Mouse (Mus musculus) retina, embryonic 14.5 days (tissue): ENCODE measurements around the gene Ufc1.

Source experiments
- DNase-seq: peaks from one replicate; pipeline ENCODE4 v3.0.0-alpha.2; 2015; ENCODE audit warnings: low spot score

The Ufc1 gene

DNA sequence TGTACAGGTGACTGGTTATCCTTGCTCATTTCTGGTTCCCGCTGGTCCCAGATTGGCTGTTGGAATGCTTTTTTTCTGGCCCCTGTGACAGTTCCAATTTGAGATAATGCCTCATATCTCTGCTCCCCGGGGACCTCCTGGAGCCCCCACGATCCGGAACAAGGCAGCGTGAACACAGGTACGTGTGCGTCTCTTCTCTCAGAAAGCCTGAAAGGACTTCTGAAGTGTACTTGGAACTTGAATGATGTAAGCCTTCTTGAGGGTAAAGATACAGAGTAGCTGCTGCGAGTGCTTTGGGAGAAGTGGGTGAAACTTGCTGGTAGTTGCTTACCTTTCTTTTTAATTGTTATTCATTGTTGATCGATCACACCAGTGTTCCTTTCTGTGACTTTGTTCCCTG is 23.6 kb downstream of the Ufc1 start:
- no peak for DNase-seq

DNA sequence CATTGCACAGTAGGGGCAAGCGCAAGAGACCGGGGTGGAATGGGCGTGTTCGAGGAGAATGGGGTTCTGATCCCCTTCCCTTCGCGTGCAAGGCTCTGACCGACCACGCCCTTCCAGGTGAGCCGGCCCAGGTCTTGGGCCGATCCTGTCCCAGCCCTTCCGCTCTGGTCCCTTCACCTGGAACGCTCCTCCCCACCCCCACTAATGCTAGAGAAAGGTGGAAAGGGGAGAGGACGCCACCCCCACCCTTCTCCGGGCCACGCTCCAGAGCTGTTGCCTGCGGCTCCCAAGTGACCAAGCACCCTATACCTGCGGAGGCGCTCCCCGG is 24.3 kb downstream of the Ufc1 start:
- no peak for DNase-seq

DNA sequence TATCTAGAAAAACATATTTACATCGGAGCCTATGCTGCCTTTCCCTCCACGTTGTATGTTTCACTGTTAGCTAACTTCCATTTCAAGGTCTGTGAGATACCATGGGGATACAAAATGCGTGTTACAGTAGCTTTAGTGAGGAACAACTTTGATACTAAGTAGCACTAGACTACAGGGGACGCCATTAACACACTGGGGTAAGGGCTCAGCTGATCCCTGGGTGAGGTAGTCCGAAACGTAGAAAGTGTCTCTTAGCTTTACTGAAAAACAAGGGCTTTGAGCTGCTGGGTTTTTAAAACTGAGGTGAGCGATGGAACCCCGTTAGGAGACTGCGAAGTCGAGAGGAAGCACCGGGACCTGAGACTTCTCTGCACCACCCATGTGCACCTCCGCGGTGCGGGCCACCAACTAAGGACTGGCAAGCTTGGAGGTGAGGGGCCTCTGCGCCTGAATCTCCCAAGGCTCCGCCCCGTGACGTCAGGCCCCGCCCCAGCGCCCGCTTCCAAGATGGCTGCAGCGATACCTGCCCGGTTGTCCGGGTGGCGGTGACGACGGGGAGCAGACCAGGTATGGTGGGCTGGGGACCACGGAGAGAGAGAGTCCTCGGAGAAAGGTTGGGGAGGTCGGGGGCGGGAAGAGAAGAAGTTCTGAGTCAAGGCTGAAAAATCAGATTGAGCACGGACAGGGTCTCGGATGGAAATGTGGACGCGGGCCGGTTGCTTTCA is 24.8 kb downstream of the Ufc1 start, which contains the start of gene B4galt3:
Gene B4galt3 (plus strand): TSS at position 481 of the 725 bp plus-strand sequence.
- DNase-seq, result peak; percentile 95

DNA sequence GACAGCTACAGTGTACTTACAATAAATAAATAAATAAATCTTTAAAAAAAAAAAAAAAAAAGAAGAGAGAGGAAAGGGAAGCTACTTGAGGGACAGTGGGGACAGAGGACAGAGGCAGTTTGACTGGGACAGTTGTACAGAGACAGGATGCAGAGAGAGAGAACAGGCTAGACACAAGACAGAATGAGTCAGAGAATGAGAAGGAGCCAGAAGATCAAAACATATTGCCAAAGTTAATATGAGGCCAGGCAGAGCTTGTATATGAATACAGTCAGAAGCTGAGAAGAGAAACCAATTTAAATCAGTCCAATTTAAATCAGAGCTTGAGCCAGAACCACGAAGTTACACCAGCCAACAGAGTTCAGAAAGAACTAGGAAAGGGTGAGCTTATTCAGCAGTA is 26.5 kb downstream of the Ufc1 start:
- DNase-seq, result no peak

GRCm38 (mm10) chr1:171265971-171266744 is 28.7 kb downstream of the Ufc1 start:
- no peak for DNase-seq

GRCm38 (mm10) chr1:171263666-171264461 is 31.0 kb downstream of the Ufc1 start:
- no peak for DNase-seq

DNA sequence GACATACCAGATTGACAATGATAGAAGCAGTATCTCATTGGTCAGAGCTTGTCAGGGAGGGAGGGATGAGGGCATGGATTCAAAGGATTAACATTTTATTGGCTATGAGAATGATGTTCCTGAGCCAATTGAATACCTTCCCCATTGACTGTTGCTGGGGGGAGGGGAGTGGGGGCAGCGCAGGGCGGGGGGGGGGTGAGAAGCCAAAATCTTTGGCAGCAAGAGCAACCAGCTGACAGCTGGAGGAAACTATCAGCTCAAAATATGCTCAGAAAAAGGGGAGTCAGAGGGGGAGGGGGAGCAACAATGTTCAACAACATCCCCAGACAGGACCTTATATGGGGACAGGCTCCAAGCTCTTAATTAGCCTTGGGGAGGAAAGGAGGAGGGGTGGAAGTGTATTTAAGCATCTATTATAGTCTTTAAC is 31.6 kb downstream of the Ufc1 start:
- peak; percentile 64 for DNase-seq

GRCm38 (mm10) chr1:171262594-171263130 is 32.2 kb downstream of the Ufc1 start:
- DNase-seq, result peak; percentile 29

DNA sequence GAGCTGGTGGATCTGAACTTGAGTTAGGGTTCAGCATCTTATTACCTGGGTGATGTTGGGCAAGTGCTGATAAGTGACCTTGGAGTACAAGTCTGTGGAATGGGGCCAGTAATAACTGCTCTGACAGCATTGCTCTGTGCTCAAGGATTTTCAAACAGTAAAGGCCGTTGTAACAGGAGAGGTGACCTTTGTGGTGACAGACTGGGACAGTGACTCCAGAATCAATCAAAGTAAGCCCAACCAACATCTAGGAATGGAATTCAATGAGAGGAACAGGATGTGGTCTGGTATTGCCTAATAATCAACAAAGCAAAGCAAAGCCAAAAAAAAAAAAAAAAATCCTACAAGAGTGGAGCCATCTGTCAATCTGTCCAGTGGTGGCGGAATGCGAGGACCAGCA is 34.5 kb downstream of the Ufc1 start:
- DNase-seq, result no peak

DNA sequence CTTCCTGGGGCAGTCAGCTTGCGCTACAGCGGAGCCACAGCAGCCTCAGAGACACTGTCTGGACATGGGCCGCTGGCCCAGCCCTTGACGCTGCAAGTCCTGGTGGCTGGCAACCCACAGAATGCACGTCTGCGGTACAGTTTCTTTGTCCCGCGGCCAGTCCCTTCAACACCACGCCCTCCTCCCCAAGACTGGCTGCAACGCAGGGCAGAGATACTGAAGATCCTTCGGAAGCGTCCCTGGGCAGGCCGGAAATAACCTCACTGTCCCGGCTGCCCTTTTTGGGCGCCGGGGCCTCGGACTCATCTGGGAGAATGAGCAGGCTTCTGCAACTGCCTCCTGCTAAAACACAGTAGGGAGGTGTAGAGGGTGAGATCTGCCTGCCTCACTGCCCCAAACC is 35.9 kb downstream of the Ufc1 start:
- DNase-seq, result no peak

DNA sequence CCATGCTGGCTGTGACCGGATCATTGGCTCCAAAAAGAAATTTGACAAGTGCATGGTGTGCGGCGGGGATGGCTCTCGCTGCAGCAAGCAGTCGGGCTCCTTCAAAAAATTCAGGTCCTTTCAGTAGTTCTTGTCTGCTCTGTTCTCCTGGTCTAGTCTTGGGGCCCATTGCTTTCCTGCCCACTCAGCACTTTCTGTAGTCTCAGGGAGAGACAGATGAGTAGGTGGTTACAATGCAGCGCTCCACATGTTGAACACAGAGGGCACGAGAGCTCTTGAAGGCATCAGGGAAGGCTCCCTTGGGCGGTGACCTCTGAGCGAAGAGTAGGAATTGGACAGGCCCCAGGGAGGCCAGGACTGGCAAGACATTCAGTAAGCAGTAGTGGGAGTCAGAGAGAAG is 37.0 kb downstream of the Ufc1 start:
- DNase-seq, result no peak

DNA sequence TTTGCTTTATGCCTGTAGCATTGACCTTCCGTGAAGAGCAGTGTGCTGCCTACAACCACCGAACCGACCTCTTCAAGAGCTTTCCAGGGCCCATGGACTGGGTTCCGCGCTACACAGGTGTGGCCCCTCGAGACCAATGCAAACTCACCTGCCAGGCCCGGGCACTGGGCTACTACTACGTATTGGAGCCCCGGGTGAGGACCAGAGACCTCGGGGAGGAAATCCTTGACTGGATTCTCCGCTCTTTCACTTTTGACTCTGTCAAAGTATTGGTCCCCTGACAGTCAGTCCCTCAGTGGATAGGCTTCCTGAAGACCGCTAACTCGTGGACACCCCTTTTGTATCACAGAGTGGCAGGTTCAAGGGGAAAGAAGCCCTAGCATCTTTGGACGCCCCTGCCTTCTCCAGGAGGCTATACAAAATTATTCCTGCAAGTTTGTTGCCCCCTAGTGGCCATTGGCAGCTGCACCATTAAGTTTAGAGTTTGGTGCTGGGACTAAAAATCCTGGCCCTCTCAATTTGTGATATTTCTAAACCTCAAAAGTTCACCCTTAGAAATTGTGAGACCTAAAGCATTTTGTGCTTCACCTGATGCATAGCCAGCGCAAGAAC is 37.8 kb downstream of the Ufc1 start:
- peak; percentile 91 for DNase-seq

DNA sequence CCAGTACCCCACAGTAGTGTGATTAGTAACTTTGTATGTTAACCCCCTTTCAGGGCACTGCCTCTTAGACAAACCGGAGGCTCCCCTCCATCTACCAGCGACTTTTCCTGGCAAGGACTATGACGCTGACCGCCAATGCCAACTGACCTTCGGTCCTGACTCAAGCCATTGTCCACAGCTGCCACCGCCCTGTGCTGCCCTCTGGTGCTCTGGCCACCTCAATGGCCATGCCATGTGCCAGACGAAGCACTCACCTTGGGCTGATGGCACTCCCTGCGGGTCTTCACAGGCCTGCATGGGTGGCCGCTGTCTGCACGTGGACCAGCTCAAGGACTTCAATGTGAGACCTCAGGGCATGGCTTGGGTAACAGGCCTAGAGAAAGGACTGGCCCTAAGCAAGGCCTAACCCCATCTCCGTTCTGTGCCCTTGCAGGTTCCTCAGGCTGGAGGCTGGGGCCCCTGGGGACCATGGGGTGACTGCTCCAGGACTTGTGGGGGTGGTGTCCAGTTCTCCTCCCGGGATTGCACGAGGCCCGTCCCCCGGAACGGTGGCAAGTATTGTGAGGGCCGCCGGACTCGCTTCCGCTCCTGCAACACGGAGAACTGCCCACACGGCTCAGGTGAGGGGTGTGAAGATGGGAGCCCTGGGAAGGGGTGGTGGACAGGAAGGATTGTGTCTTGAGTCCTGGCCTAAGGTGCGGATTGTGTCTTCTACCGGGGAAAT is 38.6 kb downstream of the Ufc1 start:
- no peak for DNase-seq

GRCm38 (mm10) chr1:171252415-171252814 is 42.4 kb downstream of the Ufc1 start:
- no peak for DNase-seq

GRCm38 (mm10) chr1:171251594-171252324 is 43.1 kb downstream of the Ufc1 start:
- peak; percentile 64 for DNase-seq

GRCm38 (mm10) chr1:171250680-171251593 is 43.9 kb downstream of the Ufc1 start, which contains the start of gene Ndufs2:
TSS of gene Ndufs2 (minus strand) at chr1:171251388.
- peak; percentile 38 for DNase-seq

DNA sequence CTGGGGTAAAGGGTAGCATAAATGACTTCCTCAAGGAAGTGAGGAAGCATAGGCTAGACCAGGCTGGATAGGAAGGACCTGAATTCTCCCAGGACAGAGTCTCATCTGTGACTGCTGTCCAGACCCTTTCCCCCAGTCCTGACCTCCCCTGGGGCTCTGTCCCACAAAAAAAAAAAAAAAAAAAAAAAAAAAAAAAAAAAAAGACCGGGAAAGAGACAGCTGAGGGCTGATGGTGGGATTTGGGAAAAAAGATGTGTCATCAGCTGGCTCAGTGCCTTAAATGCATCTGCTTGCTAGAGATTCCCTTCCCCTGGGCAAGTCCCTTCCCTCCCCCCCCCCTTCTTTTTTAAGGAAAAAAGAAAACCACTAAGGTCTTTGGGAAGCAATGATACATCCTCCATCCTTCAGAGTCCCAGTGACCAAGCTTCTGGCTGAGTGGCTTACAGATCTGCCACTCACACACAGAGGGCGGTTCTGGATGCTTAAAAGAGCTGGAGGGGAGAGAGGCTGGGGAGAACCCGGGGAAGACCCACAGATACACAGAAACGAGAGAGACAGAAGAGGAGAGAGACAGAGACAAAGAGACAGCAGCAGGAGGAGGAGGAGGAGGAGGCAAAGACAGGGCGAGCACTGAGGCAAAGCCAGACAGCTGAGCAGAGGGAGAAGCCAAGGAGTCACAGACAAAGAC is 44.8 kb downstream of the Ufc1 start, which contains the start of gene Adamts4:
Gene Adamts4 (plus strand): TSS at position 509 of the 688 bp plus-strand sequence.
- peak; percentile 67 for DNase-seq

DNA sequence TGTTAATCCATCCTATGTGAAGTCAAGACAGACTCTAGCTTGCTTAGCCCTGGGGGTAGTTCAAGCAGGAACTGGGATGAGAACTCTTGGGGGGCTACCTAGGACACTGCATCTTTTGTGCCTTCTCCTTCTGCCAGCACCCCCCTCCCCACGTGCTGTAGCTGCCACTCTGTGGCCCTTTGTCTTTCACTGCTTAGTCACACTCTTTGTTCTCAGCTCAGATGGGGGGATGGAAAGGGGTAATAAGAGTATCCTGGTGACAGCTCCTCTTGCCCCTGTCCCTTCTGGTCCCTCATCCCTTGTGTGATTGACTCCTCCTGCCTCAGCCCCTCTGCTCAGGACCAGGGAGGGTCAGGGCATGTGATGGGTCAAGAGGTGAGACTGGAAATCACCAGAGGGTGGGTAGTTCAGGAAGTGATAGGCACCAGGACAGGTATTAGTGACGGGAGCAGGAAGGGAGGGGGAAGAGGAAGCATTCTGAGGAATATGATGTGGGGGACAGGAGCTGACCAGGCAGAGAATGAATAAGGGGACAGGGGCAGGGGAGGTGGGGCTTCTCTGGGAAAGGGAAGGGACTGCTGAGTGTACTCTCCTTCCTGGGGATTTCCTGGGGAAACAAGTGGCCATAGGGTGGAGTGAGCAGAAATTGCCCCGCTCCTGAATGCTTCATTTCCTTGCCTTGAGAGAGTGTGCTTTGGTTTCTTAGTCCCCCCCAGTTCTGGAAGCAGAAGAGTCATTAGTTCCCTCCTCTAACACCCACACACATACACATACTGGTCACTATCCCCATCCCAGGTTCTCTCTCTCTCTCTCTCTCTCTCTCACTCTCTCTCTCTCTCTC is 46.2 kb downstream of the Ufc1 start:
- DNase-seq, result no peak
